Mouse (Mus musculus): ENCODE data around the gene Ugdh.
"Not testable (repeated sequence)": the region's sequence is repeated elsewhere in the genome, so short reads cannot be mapped to it uniquely, and the experiment has no call there.

The Ugdh gene

DNA sequence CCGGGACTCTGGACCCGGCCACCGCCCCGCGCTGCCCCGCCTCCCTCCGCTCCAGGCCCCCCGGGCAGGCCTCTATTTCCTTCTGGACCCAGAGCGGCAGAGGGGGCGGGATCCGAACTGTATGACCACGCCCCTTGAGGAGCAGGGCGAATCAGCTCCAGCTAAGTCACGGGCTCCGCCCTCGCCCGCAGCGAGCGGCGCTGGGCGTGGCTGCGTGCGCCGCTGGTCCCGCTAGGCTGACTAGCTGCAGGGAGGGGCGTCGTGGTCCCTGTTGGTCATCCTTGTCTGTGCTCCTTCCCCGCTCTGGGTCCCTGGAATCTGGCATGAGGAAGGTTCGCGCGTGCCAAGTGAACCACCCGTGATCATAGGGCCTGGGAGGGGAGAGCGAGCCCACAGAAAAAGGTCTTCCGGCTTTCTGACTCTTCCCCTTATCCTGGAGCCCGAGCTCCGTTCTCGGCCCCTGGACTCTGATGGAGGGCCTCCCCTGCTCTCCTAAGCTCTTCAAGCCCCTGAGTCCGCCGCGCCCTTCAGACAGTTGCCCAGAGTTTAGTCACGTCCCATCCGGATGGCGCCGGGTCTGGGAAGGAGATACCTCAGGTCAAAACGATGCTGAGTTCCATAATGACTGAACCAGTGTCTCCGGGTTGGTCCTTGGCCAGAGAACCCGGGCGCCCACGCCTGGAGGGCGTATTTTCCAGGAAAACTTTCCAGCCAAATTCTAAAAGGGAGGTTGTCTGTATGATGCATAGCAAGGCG lies at the start of gene Ugdh:
Ugdh (minus strand) TSS at position 144 of the 756 bp plus-strand sequence.
- peak; percentile 99 for DNase-seq (ENCODE audit: low spot score)

GRCm38 (mm10) chr5:65482996-65483395 lies 47.2 kb upstream of the Ugdh start:
- no peak for DNase-seq (ENCODE audit: low spot score)

DNA sequence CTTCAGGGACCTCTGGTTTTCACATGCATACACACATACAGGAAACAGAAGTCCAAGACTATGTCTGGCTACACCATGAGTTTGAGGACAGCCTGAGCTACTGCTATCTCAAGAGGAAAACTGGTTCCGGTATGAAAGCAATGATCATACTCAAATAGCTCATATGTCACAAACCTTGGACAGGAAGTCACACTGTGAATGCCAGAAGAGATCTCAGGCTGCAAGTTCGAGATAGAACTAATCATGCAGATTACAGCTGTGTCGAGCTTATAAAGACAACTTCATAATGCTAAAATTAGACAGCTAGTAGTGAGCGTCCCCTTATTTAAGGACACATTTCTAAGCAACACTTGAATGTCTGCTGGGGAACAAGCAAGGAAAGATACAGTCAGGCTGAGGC lies 44.8 kb upstream of the Ugdh start:
- no peak for DNase-seq (ENCODE audit: low spot score)

DNA sequence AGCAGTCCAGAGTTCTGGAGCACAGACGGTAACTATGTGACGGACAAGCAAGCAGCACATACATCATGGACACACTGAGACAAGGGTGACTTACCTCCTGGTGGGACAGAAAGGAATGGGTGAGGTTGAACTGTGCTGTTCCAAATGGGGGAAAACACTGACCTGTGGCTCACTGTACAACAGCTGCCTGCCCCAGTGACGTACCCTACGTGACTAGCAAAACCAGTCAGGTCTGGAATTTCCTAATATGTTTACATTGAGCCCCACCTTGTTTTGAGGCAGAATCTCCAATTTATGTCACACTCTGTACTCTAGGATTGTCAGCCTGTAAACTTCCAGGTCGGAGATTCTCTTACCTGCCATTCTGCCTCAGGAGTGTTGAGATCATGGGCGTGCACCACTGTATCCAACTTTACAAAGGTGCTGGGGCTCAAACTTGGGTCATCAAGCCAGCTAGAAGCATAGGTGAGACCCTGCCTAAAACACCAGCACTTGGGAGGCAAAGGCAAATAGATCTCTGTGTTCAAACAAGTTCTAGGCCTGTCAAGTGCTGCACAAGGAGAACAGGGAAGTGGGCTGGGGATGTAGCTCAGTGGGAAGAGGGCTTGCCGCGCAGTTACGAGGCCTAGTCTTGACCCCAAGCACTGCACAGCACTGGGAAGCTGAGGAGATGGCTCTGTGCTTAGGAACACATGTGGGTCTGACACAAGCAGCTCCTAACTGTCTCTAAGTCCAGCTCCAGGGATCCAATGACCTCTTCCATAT lies 44.1 kb upstream of the Ugdh start:
- DNase-seq (ENCODE audit: low spot score), result no peak

DNA sequence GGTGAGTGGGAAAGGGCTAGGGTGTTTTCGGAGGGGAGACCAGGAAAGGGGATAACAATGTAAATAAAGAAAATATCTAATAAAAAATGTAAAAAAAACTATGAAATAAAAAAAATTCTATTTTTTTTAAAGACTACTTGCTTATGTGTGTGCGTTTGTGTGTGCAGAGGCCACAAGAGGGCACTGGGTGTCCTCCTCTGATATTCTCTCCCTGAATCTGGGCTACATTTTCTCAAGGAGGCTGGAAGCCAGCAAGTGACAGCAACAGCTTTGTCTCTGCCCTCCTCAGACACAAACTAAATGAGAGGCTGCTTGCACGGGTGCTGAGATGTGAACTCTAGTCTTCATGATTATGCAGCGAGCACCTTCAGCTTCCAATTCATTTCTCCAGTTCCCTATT lies 42.5 kb upstream of the Ugdh start:
- peak; percentile 40 for DNase-seq (ENCODE audit: low spot score)

DNA sequence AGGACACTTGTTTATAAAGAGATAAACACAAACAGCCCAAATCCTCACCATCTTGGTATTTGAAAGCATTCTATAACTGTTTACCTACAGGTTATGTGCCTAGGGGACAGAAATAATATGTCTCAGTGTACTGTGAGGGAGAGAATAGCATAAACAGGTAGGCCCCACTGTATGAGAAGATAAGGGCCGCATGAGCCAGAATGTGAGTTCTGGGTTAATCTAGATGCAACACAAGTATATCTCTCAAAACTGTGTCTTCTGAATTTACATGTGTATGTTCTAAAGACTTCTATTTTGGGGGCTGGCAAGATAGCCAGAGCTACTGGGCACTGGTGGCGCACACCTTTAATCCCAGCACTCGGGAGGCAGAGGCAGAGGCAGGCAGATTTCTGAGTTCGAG lies 41.0 kb upstream of the Ugdh start:
- DNase-seq (ENCODE audit: low spot score), result not testable (repeated sequence)

DNA sequence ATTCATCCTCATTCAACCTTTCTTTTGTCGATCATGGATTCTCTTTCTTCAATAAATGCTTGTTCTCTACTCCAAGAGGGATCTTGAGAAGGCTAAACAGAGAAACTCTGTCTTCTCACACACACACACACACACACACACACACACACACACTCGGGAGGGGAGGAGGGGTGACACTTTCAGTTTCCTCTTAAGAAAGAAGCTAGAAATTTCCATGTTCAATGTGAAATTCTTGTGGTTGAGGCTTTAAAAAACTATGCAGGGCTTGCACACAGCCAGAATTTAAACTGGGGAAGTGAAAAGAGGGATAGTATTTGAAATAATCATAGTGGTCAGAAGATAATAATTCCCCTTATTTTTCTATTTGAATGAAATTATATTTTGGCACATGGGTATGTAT lies 40.1 kb upstream of the Ugdh start:
- no peak for DNase-seq (ENCODE audit: low spot score)

- no peak for DNase-seq (ENCODE audit: low spot score)
Observed at GRCm38 (mm10) chr5:65469766-65470165, 34.0 kb upstream of the Ugdh start.

- DNase-seq (ENCODE audit: low spot score), result no peak
Observed at GRCm38 (mm10) chr5:65466911-65467310, 31.2 kb upstream of the Ugdh start.

DNA sequence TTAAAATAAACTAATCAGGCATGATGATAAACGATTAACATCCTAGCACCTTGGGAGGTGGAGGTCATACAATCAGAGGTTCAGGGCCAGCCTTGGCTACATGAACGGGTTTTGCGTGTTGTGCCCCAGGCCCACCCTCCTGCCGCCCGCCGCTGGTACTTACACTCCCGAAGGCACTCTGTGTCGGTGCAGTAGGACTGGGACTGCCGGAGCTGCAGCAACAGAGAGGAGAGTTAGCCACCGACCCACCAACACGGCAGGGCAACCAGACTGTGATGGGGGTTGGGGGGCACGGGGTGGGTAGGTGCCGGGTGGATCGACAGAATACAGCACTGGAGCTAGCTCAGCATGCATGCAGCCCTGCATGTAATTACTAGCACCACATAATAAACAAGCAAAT lies 24.6 kb upstream of the Ugdh start:
- DNase-seq (ENCODE audit: low spot score), result no peak

DNA sequence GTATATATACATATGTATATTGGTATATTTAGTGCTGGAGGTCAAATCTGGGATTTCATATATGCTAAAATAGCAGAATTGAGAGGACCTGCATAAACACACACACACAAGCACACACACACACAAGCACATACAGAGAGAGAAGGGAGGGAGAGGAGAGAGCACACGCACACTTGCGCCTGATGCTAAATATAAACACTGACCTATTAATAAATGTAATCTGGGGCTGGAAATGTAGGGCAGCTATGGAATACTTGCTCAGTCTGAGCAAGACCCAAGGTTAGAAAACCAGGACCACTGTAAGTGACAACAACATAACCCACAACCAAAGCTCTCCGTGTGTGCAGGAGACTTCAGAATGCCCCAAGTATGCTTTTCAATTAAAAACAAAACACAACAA lies 23.7 kb upstream of the Ugdh start:
- no peak for DNase-seq (ENCODE audit: low spot score)

GRCm38 (mm10) chr5:65457846-65458245 lies 22.1 kb upstream of the Ugdh start:
- DNase-seq (ENCODE audit: low spot score), result no peak

DNA sequence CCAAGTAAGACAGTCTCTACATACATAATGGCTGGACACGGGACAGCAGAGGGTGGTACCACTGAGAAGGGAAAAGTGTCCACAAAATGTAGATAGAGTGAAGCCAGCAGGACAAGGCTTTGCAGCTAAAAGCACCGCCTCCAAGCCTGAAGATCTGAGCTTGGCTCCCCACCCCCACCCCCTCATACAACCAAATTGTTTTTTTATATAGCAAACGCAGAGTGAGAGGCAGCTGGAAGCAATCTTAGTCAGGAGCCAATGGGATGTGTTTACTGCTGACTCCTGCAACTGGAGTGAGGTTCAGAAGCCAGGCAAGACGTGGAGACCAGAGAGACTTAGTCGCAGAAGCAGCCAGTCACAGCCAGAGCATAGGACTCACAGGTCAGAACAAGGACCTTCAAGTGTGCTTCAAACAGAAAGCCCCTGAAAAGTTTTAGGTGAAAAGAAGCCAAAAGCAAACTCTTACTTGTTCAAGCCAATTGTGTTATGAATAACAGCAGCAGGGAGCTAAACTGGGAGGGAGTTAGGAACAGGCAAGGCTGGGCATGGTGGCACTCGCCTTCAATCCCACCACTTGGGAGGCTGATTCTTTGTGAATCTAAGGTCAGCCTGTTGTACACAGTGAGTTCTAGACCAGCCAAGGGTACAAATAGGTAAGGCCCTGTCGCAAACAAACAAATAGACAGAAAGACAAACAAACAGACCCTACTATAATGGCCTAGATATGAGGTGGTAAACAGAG lies 21.5 kb upstream of the Ugdh start:
- DNase-seq (ENCODE audit: low spot score), result no peak

- DNase-seq (ENCODE audit: low spot score), result no peak
Observed at GRCm38 (mm10) chr5:65454771-65455170, 19.0 kb upstream of the Ugdh start.

GRCm38 (mm10) chr5:65448941-65449340 lies 13.2 kb upstream of the Ugdh start:
- DNase-seq (ENCODE audit: low spot score), result no peak

GRCm38 (mm10) chr5:65447826-65448225 lies 12.1 kb upstream of the Ugdh start:
- DNase-seq (ENCODE audit: low spot score), result no peak

DNA sequence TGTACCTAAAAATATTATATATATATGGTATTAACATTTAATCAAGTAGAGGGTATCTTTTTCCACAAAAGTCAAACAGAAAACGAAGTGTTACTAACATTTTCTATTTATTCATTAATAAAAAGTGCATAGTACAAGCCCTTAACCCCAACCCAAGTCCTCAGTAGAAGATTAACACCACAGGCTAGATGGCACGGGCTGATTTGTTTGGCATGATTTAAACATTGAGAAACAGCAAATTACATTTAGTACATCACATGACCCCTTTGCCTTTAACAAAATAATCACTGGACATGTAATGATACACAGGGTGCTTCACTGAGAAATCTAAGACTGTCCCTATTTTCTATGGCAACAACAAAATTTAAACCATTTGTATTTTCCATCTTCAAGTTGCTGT lies 11.0 kb upstream of the Ugdh start:
- DNase-seq (ENCODE audit: low spot score), result no peak

DNA sequence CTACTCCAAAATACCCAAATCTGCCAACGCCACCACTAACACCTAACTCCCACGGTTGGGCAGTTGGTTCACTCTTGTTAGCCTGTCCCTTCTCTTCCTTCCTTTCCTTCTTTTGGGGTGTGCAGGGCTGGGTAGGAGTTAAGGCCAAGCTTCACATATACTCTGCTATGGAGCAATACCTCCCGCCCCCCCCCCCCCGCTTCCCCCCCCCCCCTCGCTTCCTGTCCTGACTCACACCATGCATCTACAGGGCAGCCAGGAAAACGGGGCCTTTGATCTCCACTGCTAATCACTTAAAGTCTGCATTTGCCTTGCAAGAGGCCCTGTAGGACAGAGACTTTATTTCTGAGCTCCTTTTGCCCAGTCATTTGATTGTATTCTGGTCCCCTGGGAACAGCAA lies 9.2 kb upstream of the Ugdh start:
- DNase-seq (ENCODE audit: low spot score), result no peak

- no peak for DNase-seq (ENCODE audit: low spot score)
Observed at GRCm38 (mm10) chr5:65438041-65438440, 2.3 kb upstream of the Ugdh start.

- peak; percentile 43 for DNase-seq (ENCODE audit: low spot score)
Observed at GRCm38 (mm10) chr5:65435363-65435805, 365 bp downstream of the Ugdh start.

DNA sequence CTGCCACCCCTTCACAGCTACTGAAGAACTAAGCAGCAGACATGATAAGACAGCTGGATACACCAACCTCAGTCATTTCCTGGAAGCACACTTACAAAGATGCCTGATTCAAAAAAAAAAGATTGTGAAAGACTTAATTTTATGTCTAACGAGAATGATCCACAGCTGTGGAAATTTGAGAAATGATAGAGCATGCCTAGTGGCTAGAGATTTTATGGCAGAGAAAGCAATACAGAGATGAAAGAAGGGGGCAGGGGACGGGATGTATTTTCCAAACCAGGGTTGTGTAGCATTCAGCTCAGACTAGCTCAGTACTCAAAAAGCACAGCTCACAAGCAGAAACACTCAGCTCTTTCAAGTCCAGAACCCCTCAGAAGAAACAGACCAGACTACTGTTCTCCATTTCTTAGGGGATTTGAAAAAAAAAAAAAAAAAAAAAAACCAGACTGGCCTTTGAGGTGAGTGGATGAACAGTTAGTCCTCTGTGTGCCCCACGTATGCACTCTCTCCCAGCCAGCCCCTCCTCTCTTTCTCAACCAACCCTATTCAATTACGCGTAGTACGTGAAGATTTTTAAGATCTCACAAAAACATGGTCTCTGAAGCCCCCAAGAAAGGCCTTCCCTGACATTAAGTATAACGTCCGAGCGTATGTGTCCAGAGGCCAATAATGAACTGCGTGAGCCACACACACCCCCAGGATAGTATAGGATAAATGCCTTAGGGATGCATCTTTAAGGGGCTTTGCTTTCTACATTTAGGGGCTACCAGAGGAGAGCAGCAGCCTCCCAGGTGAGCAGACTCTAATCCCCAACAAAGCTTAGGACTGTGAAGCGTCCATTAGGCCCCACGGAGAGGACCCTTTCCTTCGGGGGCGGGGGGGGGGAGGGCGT lies 1.0 kb downstream of the Ugdh start:
- DNase-seq (ENCODE audit: low spot score), result peak; percentile 23

- no peak for DNase-seq (ENCODE audit: low spot score)
Observed at GRCm38 (mm10) chr5:65429441-65429840, 6.3 kb downstream of the Ugdh start.

All from retina, embryonic 14.5 days (tissue).